Mouse (Mus musculus): ENCODE results near the gene Igf2r.

Igf2r gene

GRCm38 (mm10) chr17:12671029-12671605 is 98.3 kb downstream of the Igf2r start:
- no peak for DNase-seq (ENCODE audit: low spot score)

- DNase-seq (ENCODE audit: low spot score): no peak
Measured at GRCm38 (mm10) chr17:12669363-12669679, 100.1 kb downstream of the Igf2r start.

GRCm38 (mm10) chr17:12668478-12669362 is 100.7 kb downstream of the Igf2r start:
- DNase-seq (ENCODE audit: low spot score): no peak

GRCm38 (mm10) chr17:12664156-12664555 is 105.3 kb downstream of the Igf2r start:
- no peak for DNase-seq (ENCODE audit: low spot score)

GRCm38 (mm10) chr17:12660572-12661260 is 108.7 kb downstream of the Igf2r start:
- peak; percentile 86 for DNase-seq (ENCODE audit: low spot score)

GRCm38 (mm10) chr17:12659233-12659632 is 110.2 kb downstream of the Igf2r start:
- no peak for DNase-seq (ENCODE audit: low spot score)

- no peak for DNase-seq (ENCODE audit: low spot score)
Measured at GRCm38 (mm10) chr17:12658784-12659183, 110.7 kb downstream of the Igf2r start.

GRCm38 (mm10) chr17:12655826-12656225 is 113.6 kb downstream of the Igf2r start:
- DNase-seq (ENCODE audit: low spot score): no peak

- DNase-seq (ENCODE audit: low spot score): no peak
Measured at GRCm38 (mm10) chr17:12654061-12654460, 115.4 kb downstream of the Igf2r start.

GRCm38 (mm10) chr17:12652604-12653003 is 116.9 kb downstream of the Igf2r start:
- no peak for DNase-seq (ENCODE audit: low spot score)

GRCm38 (mm10) chr17:12645461-12645860 is 124.0 kb downstream of the Igf2r start:
- DNase-seq (ENCODE audit: low spot score): no peak

GRCm38 (mm10) chr17:12641087-12641486 is 128.4 kb downstream of the Igf2r start:
- no peak for DNase-seq (ENCODE audit: low spot score)

- no peak for DNase-seq (ENCODE audit: low spot score)
Measured at GRCm38 (mm10) chr17:12639585-12639984, 129.9 kb downstream of the Igf2r start.

GRCm38 (mm10) chr17:12634814-12635213 is 134.7 kb downstream of the Igf2r start:
- no peak for DNase-seq (ENCODE audit: low spot score)

Data from retina, embryonic 14.5 days (tissue).